Mouse (Mus musculus) forebrain, embryonic 11.5 days (tissue): ENCODE results near the gene Edf1. TPM values are rescaled to one million over a fixed set of nuclear protein-coding genes. Genes with fewer than 3 reads are reported as not detected.

ENCODE experiments used
- ATAC-seq: fragments of 200-750 bp; cut with Nextera tagmentation; replicated peaks from 2 replicates; pipeline ENCODE4 v1.8.0; 2017; ENCODE audit warnings: moderate TSS enrichment; ENCODE audit not compliant: low FRiP score
- DNase-seq: peaks from one replicate; pipeline ENCODE4 v3.0.0-alpha.2; 2017; ENCODE audit warnings: low spot score
- H3K27ac ChIP-seq: fragments of 300-500 bp; sonication (generic); 2 replicates; pipeline ENCODE4 v1.5.1; 2014; ENCODE audit warnings: low read depth, low read length
- H3K27me3 ChIP-seq: fragments of 300-500 bp; sonication (generic); 2 replicates; pipeline ENCODE4 v1.6.1; 2014; ENCODE audit warnings: mild to moderate bottlenecking, low read length, mixed read lengths; ENCODE audit not compliant: control insufficient read depth, insufficient read depth
- H3K36me3 ChIP-seq: fragments of 300-500 bp; sonication (generic); 2 replicates; pipeline ENCODE4 v1.6.1; 2014; ENCODE audit warnings: mild to moderate bottlenecking, low read length, moderate library complexity, mixed read lengths; ENCODE audit not compliant: control insufficient read depth, insufficient read depth
- H3K4me1 ChIP-seq: fragments of 300-500 bp; sonication (generic); replicated peaks from 2 replicates; pipeline ENCODE4 v1.6.1; 2014; ENCODE audit warnings: low read length, mixed read lengths; ENCODE audit not compliant: control insufficient read depth, insufficient read depth
- H3K4me2 ChIP-seq: fragments of 300-500 bp; sonication (generic); 2 replicates; pipeline ENCODE4 v1.6.1; 2014; ENCODE audit warnings: low read depth, mild to moderate bottlenecking, low read length, moderate library complexity, mixed read lengths; ENCODE audit not compliant: severe bottlenecking
- H3K4me3 ChIP-seq: fragments of 300-500 bp; sonication (generic); 2 replicates; pipeline ENCODE4 v1.5.1; 2014; ENCODE audit warnings: low read depth, low read length
- H3K9ac ChIP-seq: fragments of 300-500 bp; sonication (generic); 2 replicates; pipeline ENCODE4 v1.6.1; 2014; ENCODE audit warnings: low read length
- H3K9me3 ChIP-seq: fragments of 300-500 bp; sonication (generic); 2 replicates; pipeline ENCODE4 v1.6.1; 2016; ENCODE audit warnings: low read length, mixed read lengths; ENCODE audit not compliant: control insufficient read depth
- WGBS: fragments of 180-500 bp; shearing (Covaris S2); extraction: QIAGEN DNeasy Blood & Tissue Kit; methylation state at CpG from one replicate; pipeline ENCODE4 v1.1.7; 2014; 5-methylcytosine and 5-hydroxymethylcytosine counted together
- polyA plus RNA-seq: library from polyadenylated mRNA; unstranded; fragments of >200 nt; fragmentation: Nextera tagmentation; extraction: Ambion mirVana; gene quantifications from 2 replicates; pipeline ENCODE4 v1.2.1, GENCODE M21; 2014

Gene Edf1
- polyA plus RNA-seq, 1 experiment from 2014 or later, result 371 TPM

DNA sequence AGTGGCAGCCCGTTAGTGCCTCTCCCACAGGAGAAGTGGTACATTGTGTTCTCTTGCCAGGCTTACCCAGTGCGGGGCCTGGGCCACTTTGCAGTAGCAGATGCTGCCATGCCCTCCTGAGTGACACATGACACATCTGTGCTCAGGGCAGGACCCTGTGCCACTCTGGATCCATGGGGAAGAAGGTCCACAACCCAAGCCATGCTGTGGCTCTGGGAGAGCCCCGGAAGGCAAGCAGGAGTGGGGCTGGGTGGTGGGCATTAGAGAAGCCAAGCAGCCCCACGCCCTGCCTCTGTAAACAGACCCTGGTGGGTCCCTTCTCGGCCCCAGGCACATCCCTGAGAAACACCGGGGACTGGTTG, 25.5 kb downstream of the Edf1 start:
- peaks cover 33% of the 10 kb centered on the region for H3K27me3 ChIP-seq
- DNase-seq (no peak), ATAC-seq (0 out of 2 replicates have a peak, but pooled peaks have one; percentile 19)
- H3K4me3 ChIP-seq, result no peak overlapping the region
- no peak overlapping the region for H3K4me2 ChIP-seq
- whole genome bisulfite sequencing, result 84% methylated on average over 6 of the region's 6 CpGs
- peaks cover 2% of the 10 kb centered on the region; the same call in 1 of the 2 replicates for H3K36me3 ChIP-seq
- no peak overlapping the region for H3K9ac ChIP-seq
- no peak overlapping the region for H3K27ac ChIP-seq
- H3K9me3 ChIP-seq, result no peaks in the 10 kb centered on the region
- peaks cover 8% of the 10 kb centered on the region; the same call in 1 of the 2 replicates for H3K4me1 ChIP-seq

DNA sequence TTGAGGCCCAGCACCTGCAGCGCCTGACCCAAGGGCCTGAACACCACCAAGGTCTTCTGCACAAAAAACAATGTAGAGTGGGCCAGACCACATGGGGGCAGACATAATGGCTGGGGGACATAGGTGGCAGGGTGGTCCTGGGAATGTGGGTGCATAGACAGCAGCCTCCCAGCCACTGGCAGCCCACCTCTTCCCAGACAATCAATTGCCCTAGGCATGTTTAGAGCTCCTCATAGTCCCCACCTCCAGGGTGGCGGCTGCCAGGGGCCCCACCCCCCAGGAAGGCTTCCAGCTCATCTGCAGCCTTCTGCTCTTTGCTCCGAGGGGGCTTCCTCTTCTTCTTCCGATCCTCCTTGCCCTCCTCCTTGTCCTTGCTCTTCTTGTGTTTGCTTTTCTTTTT, 25.9 kb downstream of the Edf1 start:
- Histone ChIP-seq H3K4me3 (no peak overlapping the region), H3K27ac (no peak overlapping the region), H3K9me3 (no peaks in the 10 kb centered on the region), H3K4me1 (peaks cover 8% of the 10 kb centered on the region; the same call in 1 of the 2 replicates), H3K27me3 (peaks cover 29% of the 10 kb centered on the region), H3K4me2 (no peak overlapping the region), H3K9ac (no peak overlapping the region), H3K36me3 (peaks cover 2% of the 10 kb centered on the region; the same call in 1 of the 2 replicates)
- DNase-seq, result no peak
- ATAC-seq, result no peak
- WGBS, result 71% methylated on average over 4 of the region's 4 CpGs

DNA sequence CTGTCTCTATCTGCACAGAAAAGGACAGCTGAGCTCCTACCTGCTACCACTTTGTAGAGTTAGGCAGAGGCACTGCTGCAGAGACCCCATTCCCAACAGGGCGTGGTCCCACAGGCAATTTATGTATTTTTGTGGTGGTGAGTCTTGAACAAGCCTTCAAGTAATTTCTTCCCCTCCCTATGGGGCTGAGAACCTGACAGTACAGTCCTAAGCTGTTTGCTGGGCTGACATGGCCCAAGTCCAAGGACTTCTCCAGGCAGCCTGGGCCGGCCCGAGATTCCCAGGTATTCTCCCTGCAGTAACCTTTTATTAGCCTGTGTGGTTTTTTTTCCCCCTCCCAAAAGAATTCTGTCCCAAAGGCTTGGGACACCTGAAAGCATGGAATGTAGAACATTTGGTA, 26.5 kb downstream of the Edf1 start:
- Histone ChIP-seq H3K4me2 (no peak overlapping the region), H3K9me3 (no peaks in the 10 kb centered on the region), H3K27ac (no peak overlapping the region), H3K4me1 (peaks cover 8% of the 10 kb centered on the region; the same call in 1 of the 2 replicates), H3K4me3 (no peak overlapping the region), H3K36me3 (peaks cover 2% of the 10 kb centered on the region; the same call in 1 of the 2 replicates), H3K27me3 (peaks cover 23% of the 10 kb centered on the region), H3K9ac (no peak overlapping the region)
- no peak for DNase-seq
- 98% methylated on average over 3 of the region's 3 CpGs for WGBS
- ATAC-seq, result no peak

DNA sequence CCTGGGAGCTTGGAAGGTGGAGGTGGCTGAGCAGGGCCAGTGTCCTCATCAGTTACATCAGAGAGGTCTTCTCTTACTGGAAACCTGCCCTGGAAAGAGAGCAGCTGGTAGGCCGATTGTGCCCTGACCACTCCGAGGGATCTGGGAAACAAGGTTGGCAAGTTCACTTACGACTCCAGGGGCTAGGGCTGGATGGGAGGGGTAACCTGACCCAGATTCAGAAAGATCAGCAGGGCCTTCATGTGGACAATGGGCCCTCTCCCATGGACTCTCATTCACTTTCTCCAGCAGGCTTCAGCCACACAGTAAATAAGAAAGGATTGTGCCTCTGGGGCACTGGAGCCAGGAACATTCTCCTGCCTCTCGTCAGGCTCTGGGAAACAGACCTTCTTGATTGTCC, 27.2 kb downstream of the Edf1 start:
- Histone ChIP-seq H3K4me2 (no peak overlapping the region), H3K36me3 (peaks cover 2% of the 10 kb centered on the region; the same call in 1 of the 2 replicates), H3K9ac (no peak overlapping the region), H3K27me3 (peaks cover 16% of the 10 kb centered on the region), H3K4me1 (peaks cover 4% of the 10 kb centered on the region; the same call in 1 of the 2 replicates), H3K27ac (no peak overlapping the region), H3K4me3 (no peak overlapping the region), H3K9me3 (no peaks in the 10 kb centered on the region)
- DNase-seq (no peak), ATAC-seq (no peak)
- WGBS, result 82% methylated on average over 4 of the region's 4 CpGs

DNA sequence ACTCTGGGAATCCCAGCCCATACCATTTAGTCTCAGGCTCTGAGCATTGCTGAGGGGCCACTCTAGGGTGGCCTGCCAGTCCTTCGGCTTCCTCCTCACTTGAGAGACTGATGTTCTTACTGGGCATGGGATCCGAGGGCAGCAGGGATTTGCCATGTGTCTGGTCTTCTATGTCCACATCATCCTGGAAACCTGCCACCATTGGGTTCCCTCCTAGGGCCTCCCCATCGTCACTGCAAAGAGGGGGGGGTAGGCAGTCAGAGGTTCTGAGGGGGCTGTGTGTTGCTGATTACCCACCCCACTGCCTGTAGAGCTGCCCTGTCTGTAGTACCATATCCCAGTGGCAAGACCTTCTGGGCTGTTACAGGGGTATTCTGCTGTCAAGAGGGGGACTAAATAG, 28.0 kb downstream of the Edf1 start:
- DNase-seq (no peak), ATAC-seq (no peak)
- no peak overlapping the region for H3K4me2 ChIP-seq
- H3K27me3 ChIP-seq, result peaks cover 8% of the 10 kb centered on the region
- 90% methylated on average over 3 of the region's 3 CpGs for WGBS
- H3K36me3 ChIP-seq, result peaks cover 2% of the 10 kb centered on the region; the same call in 1 of the 2 replicates
- no peak overlapping the region for H3K27ac ChIP-seq
- peaks cover 4% of the 10 kb centered on the region; the same call in 1 of the 2 replicates for H3K4me1 ChIP-seq
- no peaks in the 10 kb centered on the region for H3K9me3 ChIP-seq
- no peak overlapping the region for H3K9ac ChIP-seq
- no peak overlapping the region for H3K4me3 ChIP-seq

DNA sequence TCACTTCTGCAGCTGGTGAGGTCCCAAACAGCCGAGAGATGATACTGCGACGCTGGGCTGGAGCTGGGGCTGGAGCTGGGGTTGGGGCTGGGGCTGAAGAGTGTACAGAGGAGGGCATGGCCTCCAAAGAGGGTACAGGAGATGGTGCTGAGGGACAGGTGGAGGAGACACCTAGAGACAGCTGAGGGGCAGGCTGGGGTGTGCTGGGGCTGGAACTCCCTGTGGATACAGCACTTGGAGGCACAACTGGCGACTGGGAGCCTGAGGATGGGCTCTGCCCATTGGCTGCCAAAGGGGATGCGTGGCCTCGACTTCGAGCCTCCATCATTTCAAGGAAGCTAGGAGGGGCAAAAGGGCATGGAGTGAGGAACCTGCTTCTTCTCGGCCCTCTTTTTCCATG, 29.6 kb downstream of the Edf1 start:
- Histone ChIP-seq H3K4me2 (no peak overlapping the region), H3K36me3 (peaks cover 4% of the 10 kb centered on the region), H3K9ac (no peak overlapping the region), H3K4me1 (no peaks in the 10 kb centered on the region), H3K9me3 (no peaks in the 10 kb centered on the region), H3K4me3 (no peak overlapping the region), H3K27me3 (no peaks in the 10 kb centered on the region), H3K27ac (no peak overlapping the region)
- DNase-seq (no peak), ATAC-seq (no peak)
- WGBS, result 91% methylated on average over 8 of the region's 8 CpGs

DNA sequence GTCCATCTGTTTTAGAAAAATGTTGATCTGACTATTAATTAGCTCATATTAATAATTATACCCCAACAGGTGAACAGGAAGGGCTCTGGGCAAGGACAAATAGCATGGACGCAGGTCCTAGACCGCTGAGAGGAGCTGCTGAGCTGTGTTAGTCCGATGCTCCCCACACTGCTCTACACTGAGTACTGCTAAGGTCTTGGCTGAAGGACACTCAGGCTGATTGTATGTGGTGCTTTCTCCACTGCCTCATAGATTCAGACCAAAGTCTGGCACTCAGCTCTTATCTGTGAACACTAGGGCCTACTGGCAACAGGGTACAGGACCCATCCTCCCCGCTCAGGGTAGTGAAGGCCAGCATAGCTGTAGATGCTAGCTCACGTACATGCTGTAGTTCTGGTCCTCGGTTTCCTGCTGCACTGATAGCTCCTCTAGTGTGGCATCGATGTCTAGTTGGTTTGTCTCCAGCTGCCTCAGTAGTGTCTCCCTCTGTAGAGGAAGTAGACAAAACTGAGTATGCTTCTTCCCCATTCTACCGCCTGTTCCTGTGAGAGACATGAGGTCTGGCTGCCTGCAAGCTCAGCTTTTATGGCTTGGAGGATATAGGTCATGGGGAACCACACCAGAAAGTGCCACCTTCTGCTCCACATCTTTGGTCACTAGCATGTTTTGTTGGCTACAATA, 30.7 kb downstream of the Edf1 start:
- ATAC-seq (no peak), DNase-seq (no peak)
- Histone ChIP-seq H3K9me3 (no peaks in the 10 kb centered on the region), H3K27ac (no peak overlapping the region), H3K9ac (no peak overlapping the region), H3K36me3 (peaks cover 10% of the 10 kb centered on the region), H3K4me2 (no peak overlapping the region), H3K27me3 (no peaks in the 10 kb centered on the region), H3K4me3 (no peak overlapping the region), H3K4me1 (no peaks in the 10 kb centered on the region)
- 93% methylated on average over 8 of the region's 8 CpGs for WGBS

DNA sequence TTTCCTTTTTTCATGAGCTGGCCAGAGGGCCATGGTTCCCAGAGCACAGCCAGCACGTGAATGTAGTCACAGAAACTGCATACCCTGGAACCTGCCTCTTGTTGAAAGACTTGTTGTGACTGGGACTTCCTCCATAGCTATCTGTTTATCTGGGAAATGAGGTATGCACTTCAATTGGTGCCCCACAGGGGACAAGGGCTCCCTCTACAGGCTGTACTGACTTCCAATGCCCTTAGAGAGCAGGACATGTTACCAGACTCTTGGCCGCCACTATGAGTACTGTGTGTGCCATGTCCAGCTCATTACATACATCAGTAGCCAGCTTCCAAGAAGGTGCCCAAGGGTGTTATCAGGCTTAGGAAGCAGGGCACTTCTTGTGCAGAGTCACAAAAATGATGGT, 34.2 kb downstream of the Edf1 start:
- Histone ChIP-seq H3K4me3 (no peak overlapping the region), H3K36me3 (peaks cover 18% of the 10 kb centered on the region), H3K4me2 (no peak overlapping the region), H3K9me3 (no peaks in the 10 kb centered on the region), H3K27ac (no peak overlapping the region), H3K9ac (no peak overlapping the region), H3K27me3 (no peaks in the 10 kb centered on the region), H3K4me1 (no peaks in the 10 kb centered on the region)
- WGBS, result 83% methylated on average over 2 of the region's 2 CpGs
- DNase-seq (no peak), ATAC-seq (no peak)
